Comparison of ENCODE assay signal across 31 mouse cellular contexts in the genomic region with DNA sequence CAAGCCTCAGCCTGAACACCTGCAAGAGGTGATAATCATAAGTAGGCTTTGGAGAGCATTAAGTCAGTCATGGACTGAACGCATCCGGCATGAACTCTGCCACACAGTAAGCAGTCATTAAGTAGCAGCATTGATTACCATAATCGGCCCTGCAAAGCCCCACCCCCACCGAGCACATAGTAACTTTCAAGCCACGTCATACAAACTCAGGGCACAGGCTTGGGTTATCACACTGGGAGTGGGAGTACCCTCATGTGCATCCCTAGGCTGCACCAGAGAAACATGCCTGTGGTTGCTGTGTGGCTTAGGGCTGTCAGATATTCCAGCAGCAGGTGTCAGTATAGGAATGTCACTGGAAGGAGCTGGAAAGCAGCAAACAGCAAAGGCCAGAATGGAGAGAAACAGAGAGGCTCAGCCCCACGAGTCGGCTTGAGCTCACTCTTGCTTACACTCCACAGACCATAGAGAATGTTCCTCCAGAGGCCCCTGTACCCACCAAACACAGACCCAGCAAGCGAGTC. TPM values are rescaled to one million over a fixed set of nuclear protein-coding genes. Genes with fewer than 3 reads are reported as not detected.
DNase-seq lines count a peak whose midpoint lies in the region; ATAC-seq and TF ChIP-seq lines count a peak whose summit lies in the region.
"Had no signal": no experiment of that assay in that cellular context is flagged by ENCODE, and none has a peak within 500 bp of the region (broad histone marks: within the 10 kb centered on the region; RNA-seq: fewer than 3 reads in every experiment).

No protein-coding gene starts in this region.

- no peak overlapping the region for H3K4me2 ChIP-seq in hindbrain, postnatal 0 days (ENCODE audit: low read depth, low read length)
- H3K4me2 ChIP-seq in hindbrain, embryonic 16.5 days (ENCODE audit: low read length), result no peak overlapping the region
- no peak overlapping the region for H3K4me2 ChIP-seq in midbrain, postnatal 0 days (ENCODE audit: low read depth, low read length, poor library complexity, severe bottlenecking)
- no peak overlapping the region for H3K4me2 ChIP-seq in midbrain, embryonic 15.5 days
- H3K4me2 ChIP-seq in stomach, postnatal 0 days (replicated peaks; ENCODE audit: low read depth), result no peak overlapping the region
- H3K4me2 ChIP-seq: forebrain, embryonic 13.5 days; hindbrain, embryonic 15.5 days; kidney, embryonic 15.5 days; limb, embryonic 15.5 days; liver, embryonic 13.5 days; stomach, embryonic 15.5 days had no signal

- no peak overlapping the region for H3K4me3 ChIP-seq in hindbrain, postnatal 0 days (ENCODE audit: low read length)
- H3K4me3 ChIP-seq in hindbrain, embryonic 16.5 days (ENCODE audit: low read length), result no peak overlapping the region
- no peak overlapping the region for H3K4me3 ChIP-seq in midbrain, postnatal 0 days (ENCODE audit: low read depth, low read length)
- H3K4me3 ChIP-seq in midbrain, embryonic 15.5 days, result no peak overlapping the region
- H3K4me3 ChIP-seq in stomach, postnatal 0 days (ENCODE audit: low read depth, low read length), result no peak overlapping the region
- no peak overlapping the region for H3K4me3 ChIP-seq in limb, embryonic 10.5 days
- H3K4me3 ChIP-seq: forebrain, embryonic 13.5 days; hindbrain, embryonic 10.5 days; hindbrain, embryonic 15.5 days; kidney, embryonic 15.5 days; limb, embryonic 15.5 days; liver, embryonic 13.5 days; stomach, embryonic 15.5 days had no signal

- no peaks in the 10 kb centered on the region for H3K9me3 ChIP-seq in hindbrain, postnatal 0 days (ENCODE audit: low read length)
- no peaks in the 10 kb centered on the region for H3K9me3 ChIP-seq in hindbrain, embryonic 16.5 days (ENCODE audit: control insufficient read depth, low read length)
- H3K9me3 ChIP-seq in midbrain, postnatal 0 days (ENCODE audit: low read length), result no peaks in the 10 kb centered on the region
- H3K9me3 ChIP-seq in midbrain, embryonic 15.5 days, result no peaks in the 10 kb centered on the region
- H3K9me3 ChIP-seq in stomach, postnatal 0 days (ENCODE audit: control insufficient read depth, low read length), result no peaks in the 10 kb centered on the region
- H3K9me3 ChIP-seq in limb, embryonic 10.5 days (replicated peaks), result no peaks in the 10 kb centered on the region
- H3K9me3 ChIP-seq: forebrain, embryonic 13.5 days; hindbrain, embryonic 10.5 days; hindbrain, embryonic 15.5 days; kidney, embryonic 15.5 days; limb, embryonic 15.5 days; liver, embryonic 13.5 days; stomach, embryonic 15.5 days had no signal

- H3K27ac ChIP-seq in hindbrain, postnatal 0 days, result no peak overlapping the region
- no peak overlapping the region for H3K27ac ChIP-seq in hindbrain, embryonic 16.5 days (ENCODE audit: low read depth, low read length)
- H3K27ac ChIP-seq in midbrain, postnatal 0 days (ENCODE audit: low read depth, low read length), result no peak overlapping the region
- no peak overlapping the region for H3K27ac ChIP-seq in midbrain, embryonic 15.5 days
- no peak overlapping the region for H3K27ac ChIP-seq in stomach, postnatal 0 days (replicated peaks)
- no peak overlapping the region for H3K27ac ChIP-seq in limb, embryonic 10.5 days
- H3K27ac ChIP-seq: forebrain, embryonic 13.5 days; hindbrain, embryonic 10.5 days; hindbrain, embryonic 15.5 days; kidney, embryonic 15.5 days; limb, embryonic 15.5 days; liver, embryonic 13.5 days; macrophage; stomach, embryonic 15.5 days had no signal

- no peak overlapping the region for H3K9ac ChIP-seq in hindbrain, postnatal 0 days (replicated peaks; ENCODE audit: low read length)
- H3K9ac ChIP-seq in hindbrain, embryonic 16.5 days (ENCODE audit: low read depth, low read length), result no peak overlapping the region
- H3K9ac ChIP-seq in midbrain, postnatal 0 days (replicated peaks; ENCODE audit: low read length, poor library complexity, severe bottlenecking), result no peak overlapping the region
- H3K9ac ChIP-seq in midbrain, embryonic 15.5 days, result no peak overlapping the region
- no peak overlapping the region for H3K9ac ChIP-seq in stomach, postnatal 0 days (ENCODE audit: low read length)
- H3K9ac ChIP-seq: forebrain, embryonic 13.5 days; hindbrain, embryonic 15.5 days; kidney, embryonic 15.5 days; limb, embryonic 15.5 days; liver, embryonic 13.5 days; stomach, embryonic 15.5 days had no signal

- H3K4me1 ChIP-seq in hindbrain, postnatal 0 days (ENCODE audit: insufficient read depth, low read length), result no peaks in the 10 kb centered on the region
- H3K4me1 ChIP-seq in hindbrain, embryonic 16.5 days (ENCODE audit: control insufficient read depth, insufficient read depth, low read depth, low read length), result no peaks in the 10 kb centered on the region
- no peaks in the 10 kb centered on the region for H3K4me1 ChIP-seq in midbrain, postnatal 0 days (ENCODE audit: insufficient read depth, low read length)
- peaks cover 8% of the 10 kb centered on the region; the same call in 1 of the 2 replicates for H3K4me1 ChIP-seq in midbrain, embryonic 15.5 days
- H3K4me1 ChIP-seq in stomach, postnatal 0 days (replicated peaks; ENCODE audit: control insufficient read depth, insufficient read depth), result no peaks in the 10 kb centered on the region
- peaks cover 12% of the 10 kb centered on the region for H3K4me1 ChIP-seq in limb, embryonic 10.5 days

- WGBS in hindbrain, postnatal 0 days, result 64% methylated on average over 8 of the region's 8 CpGs
- 69% methylated on average over 8 of the region's 8 CpGs for WGBS in hindbrain, embryonic 16.5 days
- 58% methylated on average over 8 of the region's 8 CpGs for WGBS in midbrain, postnatal 0 days
- 61% methylated on average over 8 of the region's 8 CpGs for WGBS in midbrain, embryonic 15.5 days
- 58% methylated on average over 8 of the region's 8 CpGs for WGBS in stomach, postnatal 0 days
- 82% methylated on average over 8 of the region's 8 CpGs for WGBS in limb, embryonic 10.5 days

- no peak for DNase-seq in hindbrain, postnatal 0 days (ENCODE audit: low spot score)
- no peak for DNase-seq in midbrain, postnatal 0 days (ENCODE audit: low spot score)
- no peak for DNase-seq in brain, embryonic 14.5 days (ENCODE audit: low read depth)
- peak; percentile 57 for DNase-seq in stomach, postnatal 0 days (ENCODE audit: low spot score)
- no peak for DNase-seq in limb, embryonic 10.5 days (ENCODE audit: low spot score)
- DNase-seq: adrenal gland, adult 2 months; adrenal gland, postnatal 36 days; B cell, adult 2 months; cerebellum, adult 2 months; cerebellum, postnatal 14 days; heart, postnatal 14 days; kidney, adult 11 months; kidney, postnatal 36 days; layer of hippocampus, postnatal 36 days; left cerebral cortex, postnatal 4 days; liver, embryonic 13.5 days; lung, adult 2 months; lung, postnatal 10 days; midbrain, embryonic 14.5 days; right cerebral cortex, postnatal 14 days; thymus, postnatal 14 days had no signal

- no peaks in the 10 kb centered on the region for H3K27me3 ChIP-seq in hindbrain, postnatal 0 days (ENCODE audit: insufficient read depth, low read length)
- H3K27me3 ChIP-seq in hindbrain, embryonic 16.5 days (replicated peaks; ENCODE audit: control insufficient read depth, insufficient read depth, low read length), result no peaks in the 10 kb centered on the region
- H3K27me3 ChIP-seq in midbrain, postnatal 0 days (ENCODE audit: insufficient read depth, low read length), result no peaks in the 10 kb centered on the region
- H3K27me3 ChIP-seq in midbrain, embryonic 15.5 days (replicated peaks), result no peaks in the 10 kb centered on the region
- H3K27me3 ChIP-seq in stomach, postnatal 0 days (ENCODE audit: control insufficient read depth, insufficient read depth, low read length), result no peaks in the 10 kb centered on the region
- peaks cover 42% of the 10 kb centered on the region for H3K27me3 ChIP-seq in limb, embryonic 10.5 days (ENCODE audit: low read depth, poor library complexity, severe bottlenecking)
- H3K27me3 ChIP-seq: forebrain, embryonic 13.5 days; hindbrain, embryonic 15.5 days; stomach, embryonic 15.5 days had no signal

- no peak for TF ChIP-seq POLR2A in brain, embryonic 14.5 days (IDR thresholded peaks at IDR 0.05; ENCODE audit: borderline replicate concordance, extremely low read depth, insufficient read depth, insufficient read length, poor library complexity, severe bottlenecking)

- no peak for TF ChIP-seq EP300 in stomach, postnatal 0 days (optimal IDR thresholded peaks at IDR 0.05)

- H3K36me3 ChIP-seq in hindbrain, postnatal 0 days (ENCODE audit: insufficient read depth, low read length), result no peaks in the 10 kb centered on the region
- H3K36me3 ChIP-seq in hindbrain, embryonic 16.5 days (ENCODE audit: control insufficient read depth, insufficient read depth, low read length), result no peaks in the 10 kb centered on the region
- H3K36me3 ChIP-seq in midbrain, postnatal 0 days (ENCODE audit: insufficient read depth, low read length), result no peaks in the 10 kb centered on the region
- H3K36me3 ChIP-seq in midbrain, embryonic 15.5 days (replicated peaks), result no peaks in the 10 kb centered on the region
- no peaks in the 10 kb centered on the region for H3K36me3 ChIP-seq in stomach, postnatal 0 days (ENCODE audit: control insufficient read depth, insufficient read depth, low read length)
- H3K36me3 ChIP-seq in limb, embryonic 10.5 days, result no peaks in the 10 kb centered on the region
- H3K36me3 ChIP-seq: hindbrain, embryonic 10.5 days; hindbrain, embryonic 15.5 days; kidney, embryonic 15.5 days; limb, embryonic 15.5 days; liver, embryonic 13.5 days; stomach, embryonic 15.5 days had no signal

- TF ChIP-seq CTCF in hindbrain, postnatal 0 days (IDR thresholded peaks at IDR 0.05; ENCODE audit: low read depth), result peak; percentile 21; the same call in 1 of the 2 replicates
- peak; percentile 51 for TF ChIP-seq CTCF in midbrain, postnatal 0 days (IDR thresholded peaks at IDR 0.05)
- peak; percentile 3; the same call in 1 of the 2 replicates for TF ChIP-seq CTCF in brain, embryonic 14.5 days (IDR thresholded peaks at IDR 0.05; ENCODE audit: borderline replicate concordance, extremely low read depth, insufficient read depth, insufficient read length)
- TF ChIP-seq CTCF in stomach, postnatal 0 days (IDR thresholded peaks at IDR 0.05; ENCODE audit: low read depth), result peak; percentile 58

- no peak for ATAC-seq in hindbrain, postnatal 0 days
- ATAC-seq in hindbrain, embryonic 16.5 days, result no peak
- ATAC-seq in midbrain, postnatal 0 days (ENCODE audit: low FRiP score), result no peak
- ATAC-seq in midbrain, embryonic 15.5 days (replicated peaks), result no peak
- peak; percentile 71 for ATAC-seq in stomach, postnatal 0 days (ENCODE audit: low FRiP score, low TSS enrichment)
- ATAC-seq: activated CD4-positive, CD25-positive, alpha-beta regulatory T cell, adult 4 months; forebrain, embryonic 13.5 days had no signal

RNA-seq across cellular contexts. Expression of gene Tm9sf3, which starts 16.0 kb away (rescaled TPM):
- total RNA-seq in hindbrain, postnatal 0 days (2014; rRNA removed), result 99.0 and 108 TPM in 2 replicates
- 67.4 and 68.1 TPM in 2 replicates for polyA plus RNA-seq in hindbrain, postnatal 0 days (2015; fragmentation: Nextera tagmentation; extraction: Ambion mirVana)
- polyA plus RNA-seq in hindbrain, embryonic 16.5 days (2015; fragmentation: Nextera tagmentation; extraction: Ambion mirVana), result 80.3 and 89.3 TPM in 2 replicates
- 128 and 148 TPM in 2 replicates for total RNA-seq in midbrain, postnatal 0 days (2014; rRNA removed)
- polyA plus RNA-seq in midbrain, postnatal 0 days (2015; fragmentation: Nextera tagmentation; extraction: Ambion mirVana), result 57.8 and 63.2 TPM in 2 replicates
- 85.4 and 87.8 TPM in 2 replicates for polyA plus RNA-seq in midbrain, embryonic 15.5 days (2015; fragmentation: Nextera tagmentation; extraction: Ambion mirVana)
- 95.4 and 105 TPM in 2 replicates for polyA plus RNA-seq in brain, embryonic 14.5 days (2012; rRNA removed)
- polyA plus RNA-seq in stomach, postnatal 0 days (2015; fragmentation: Nextera tagmentation; extraction: Ambion mirVana), result 138 and 143 TPM in 2 replicates
- 88.8 and 112 TPM in 2 replicates for polyA plus RNA-seq in limb, embryonic 10.5 days (2016; fragmentation: Nextera tagmentation; extraction: Ambion mirVana)

Comparison
In these comparisons a context has a peak if more than half of its experiments do, and no peak if none do; other contexts are left out.
1. CTCF ChIP-seq: peak in every context shown above with its lines; median percentile 58 in stomach, postnatal 0 days; 51 in midbrain, postnatal 0 days; 21 in hindbrain, postnatal 0 days; 3 in brain, embryonic 14.5 days.